Mouse (Mus musculus) CD8-positive naive resting alpha-beta T cell, adult 57 days (primary cell): ENCODE data around the gene Sh3bgrl3. TPM values are rescaled to one million over a fixed set of nuclear protein-coding genes. Genes with fewer than 3 reads are reported as not detected.

Experiments
- total RNA-seq: library from RNA; stranded (reverse); gene quantifications from one replicate; pipeline ENCODE4 v1.2.4, GENCODE M21; 2023

Gene Sh3bgrl3
- total RNA-seq: 449 TPM

GRCm38 (mm10) chr4:134128221-134128982 lies at the start of gene Sh3bgrl3:
TSS of gene Sh3bgrl3 (minus strand) at chr4:134128789.

GRCm38 (mm10) chr4:134101979-134102741 lies 26.4 kb downstream of the Sh3bgrl3 start, which contains the start of gene Ubxn11:
TSS of gene Ubxn11 (plus strand) at chr4:134102570.

GRCm38 (mm10) chr4:134094923-134095547 lies 33.6 kb downstream of the Sh3bgrl3 start, which contains the start of gene Cd52:
TSS of gene Cd52 (minus strand) at chr4:134095082.

Other genes with a start within 250 kb of the Sh3bgrl3 start
- gene Rps6ka1, start 241.0 kb downstream of the Sh3bgrl3 start, total RNA-seq: 114 TPM
- gene Hmgn2, start 160.1 kb downstream of the Sh3bgrl3 start, total RNA-seq: 298 TPM
- gene Dhdds, start 127.9 kb downstream of the Sh3bgrl3 start, total RNA-seq: 30.0 TPM
- gene Lin28a, start 109.9 kb downstream of the Sh3bgrl3 start, total RNA-seq: not detected
- gene Zfp683, start 75.0 kb downstream of the Sh3bgrl3 start, total RNA-seq: 2.2 TPM
- gene Crybg2, start 68.0 kb downstream of the Sh3bgrl3 start, total RNA-seq: 6.2 TPM
- 1,033 TPM for gene Cd52, start 33.7 kb downstream of the Sh3bgrl3 start, total RNA-seq
- gene Ubxn11, start 26.2 kb downstream of the Sh3bgrl3 start, total RNA-seq: 269 TPM
- 26.5 TPM for gene Cep85, start 58.3 kb upstream of the Sh3bgrl3 start, total RNA-seq
- gene Gm7534, start 74.2 kb upstream of the Sh3bgrl3 start, total RNA-seq: not detected
- not detected for gene Catsper4, start 98.6 kb upstream of the Sh3bgrl3 start, total RNA-seq
- gene Cnksr1, start 109.6 kb upstream of the Sh3bgrl3 start, total RNA-seq: 0.21 TPM
- gene E130218I03Rik, start 114.9 kb upstream of the Sh3bgrl3 start, total RNA-seq: not detected
- gene Zfp593, start 116.8 kb upstream of the Sh3bgrl3 start, total RNA-seq: 26.3 TPM
- not detected for gene Gm30191, start 118.1 kb upstream of the Sh3bgrl3 start, total RNA-seq
- not detected for gene Grrp1, start 125.3 kb upstream of the Sh3bgrl3 start, total RNA-seq
- gene Pdik1l, start 159.1 kb upstream of the Sh3bgrl3 start, total RNA-seq: 10.2 TPM
- not detected for gene Trim63, start 186.3 kb upstream of the Sh3bgrl3 start, total RNA-seq
- gene Slc30a2, start 214.4 kb upstream of the Sh3bgrl3 start, total RNA-seq: not detected